Mouse (Mus musculus) thymus, adult 2 months (tissue): ENCODE data around the gene Adamtsl3. TPM values are rescaled to one million over a fixed set of nuclear protein-coding genes. Genes with fewer than 3 reads are reported as not detected.

Experiments
- DNase-seq: peaks from one replicate; pipeline ENCODE4 v3.0.0; 2021
- H3K27ac ChIP-seq: fragments of 200-500 bp; 2 replicates; pipeline ENCODE4 v1.5.1; 2012; ENCODE audit warnings: low read length, control low read depth; ENCODE audit not compliant: control insufficient read depth, insufficient read depth
- H3K27me3 ChIP-seq: fragments of 200-500 bp; 2 replicates; pipeline ENCODE4 v1.6.1; 2012; ENCODE audit warnings: mild to moderate bottlenecking, low read length, moderate library complexity, mixed read lengths; ENCODE audit not compliant: control insufficient read depth, insufficient read depth
- H3K36me3 ChIP-seq: fragments of 200-500 bp; 2 replicates; pipeline ENCODE4 v1.6.1; 2012; ENCODE audit warnings: mild to moderate bottlenecking, low read length, moderate library complexity; ENCODE audit not compliant: control insufficient read depth, insufficient read depth
- H3K4me1 ChIP-seq: fragments of 200-500 bp; replicated peaks from 2 replicates; pipeline ENCODE4 v1.6.1; 2012; ENCODE audit warnings: low read length; ENCODE audit not compliant: control insufficient read depth, insufficient read depth
- H3K4me3 ChIP-seq: fragments of 200-500 bp; 2 replicates; pipeline ENCODE4 v1.5.1; 2012; ENCODE audit warnings: mild to moderate bottlenecking, low read length, control low read depth, moderate library complexity; ENCODE audit not compliant: control insufficient read depth, insufficient read depth
- CTCF ChIP-seq: fragments of 200-500 bp; IDR thresholded peaks from 2 replicates; pipeline ENCODE4 v1.5.1; 2012; ENCODE audit warnings: mild to moderate bottlenecking, control low read depth, low read length, moderate library complexity, borderline replicate concordance; ENCODE audit not compliant: control insufficient read depth, poor library complexity, insufficient read depth; ENCODE audit errors: extremely low read depth
- POLR2A ChIP-seq: fragments of 200-500 bp; IDR thresholded peaks from 2 replicates; pipeline ENCODE4 v1.6.1; 2012; ENCODE audit warnings: mild to moderate bottlenecking, low read length, control low read depth, moderate library complexity; ENCODE audit not compliant: control insufficient read depth, poor library complexity, insufficient read depth; ENCODE audit errors: extremely low read depth
- WGBS: fragments of 180-500 bp; shearing (Covaris S2); methylation state at CpG from one replicate; pipeline ENCODE4 v1.1.7; 2018; 5-methylcytosine and 5-hydroxymethylcytosine counted together
- polyA plus RNA-seq: library from polyadenylated mRNA; depleted of rRNA; stranded (reverse); fragments of >200 nt; gene quantifications from 2 replicates; pipeline ENCODE4 v1.2.3, GENCODE M21; 2012

Gene Adamtsl3
- polyA plus RNA-seq, 1 experiment, result 0.51 TPM

- DNase-seq, result no peak
- H3K27me3 ChIP-seq, result no peaks in the 10 kb centered on the region
Measured at GRCm38 (mm10) chr7:82350421-82350820, 14.9 kb downstream of the Adamtsl3 start.

GRCm38 (mm10) chr7:82359146-82359545 lies 23.7 kb downstream of the Adamtsl3 start:
- peaks cover 11% of the 10 kb centered on the region for H3K4me1 ChIP-seq
- H3K27me3 ChIP-seq, result no peaks in the 10 kb centered on the region
- no peak overlapping the region for H3K27ac ChIP-seq
- TF ChIP-seq POLR2A (no peak), CTCF (no peak)
- DNase-seq, result no peak
- no peaks in the 10 kb centered on the region for H3K36me3 ChIP-seq
- WGBS, result 92% methylated on average over 5 of the region's 5 CpGs
- no peak overlapping the region for H3K4me3 ChIP-seq

More at GRCm38 (mm10) chr7:82350421-82350820, 14.9 kb downstream of the Adamtsl3 start:
- no peak overlapping the region for H3K27ac ChIP-seq
- 94% methylated on average over 3 of the region's 3 CpGs for WGBS
- TF ChIP-seq CTCF (no peak), POLR2A (no peak)
- no peaks in the 10 kb centered on the region for H3K4me1 ChIP-seq
- no peaks in the 10 kb centered on the region for H3K36me3 ChIP-seq
- no peak overlapping the region for H3K4me3 ChIP-seq

GRCm38 (mm10) chr7:82359674-82360073 lies 24.2 kb downstream of the Adamtsl3 start:
- 52% methylated on average over 5 of the region's 5 CpGs for WGBS
- no peak for DNase-seq
- TF ChIP-seq POLR2A, result no peak
- no peak for TF ChIP-seq CTCF
- H3K27ac ChIP-seq, result no peak overlapping the region
- no peak overlapping the region for H3K4me3 ChIP-seq
- no peaks in the 10 kb centered on the region for H3K36me3 ChIP-seq
- H3K27me3 ChIP-seq, result no peaks in the 10 kb centered on the region
- peaks cover 11% of the 10 kb centered on the region for H3K4me1 ChIP-seq

GRCm38 (mm10) chr7:82360186-82360585 lies 24.7 kb downstream of the Adamtsl3 start:
- peaks cover 11% of the 10 kb centered on the region for H3K4me1 ChIP-seq
- TF ChIP-seq POLR2A, result no peak
- TF ChIP-seq CTCF, result no peak
- H3K27me3 ChIP-seq, result no peaks in the 10 kb centered on the region
- no peak overlapping the region for H3K27ac ChIP-seq
- no peak for DNase-seq
- H3K36me3 ChIP-seq, result no peaks in the 10 kb centered on the region
- no peak overlapping the region for H3K4me3 ChIP-seq
- 36% methylated on average over 4 of the region's 4 CpGs for WGBS

- H3K27ac ChIP-seq, result no peak overlapping the region
- no peak overlapping the region for H3K4me3 ChIP-seq
- H3K36me3 ChIP-seq, result no peaks in the 10 kb centered on the region
- peak; percentile 17 for DNase-seq
- H3K4me1 ChIP-seq, result peaks cover 13% of the 10 kb centered on the region
- TF ChIP-seq POLR2A (no peak), CTCF (no peak)
- no peaks in the 10 kb centered on the region for H3K27me3 ChIP-seq
- WGBS, result 11% methylated on average over 5 of the region's 5 CpGs
Measured at GRCm38 (mm10) chr7:82361127-82361526, 25.6 kb downstream of the Adamtsl3 start.

- no peak overlapping the region for H3K27ac ChIP-seq
- DNase-seq, result no peak
- H3K4me1 ChIP-seq, result peaks cover 17% of the 10 kb centered on the region
- 94% methylated on average over 3 of the region's 3 CpGs for WGBS
- H3K27me3 ChIP-seq, result no peaks in the 10 kb centered on the region
- TF ChIP-seq CTCF (no peak), POLR2A (no peak)
- H3K36me3 ChIP-seq, result no peaks in the 10 kb centered on the region
- no peak overlapping the region for H3K4me3 ChIP-seq
Measured at GRCm38 (mm10) chr7:82364567-82364966, 29.1 kb downstream of the Adamtsl3 start.

GRCm38 (mm10) chr7:82366056-82366455 lies 30.6 kb downstream of the Adamtsl3 start:
- Histone ChIP-seq H3K36me3 (no peaks in the 10 kb centered on the region), H3K4me3 (no peak overlapping the region), H3K27ac (no peak overlapping the region), H3K27me3 (no peaks in the 10 kb centered on the region), H3K4me1 (peaks cover 14% of the 10 kb centered on the region)
- DNase-seq, result no peak
- no peak for TF ChIP-seq POLR2A
- no peak for TF ChIP-seq CTCF
- WGBS, result 37% methylated on average over 4 of the region's 4 CpGs
